Mouse (Mus musculus): ENCODE data around the gene Rassf8.

- no peak for TF ChIP-seq CTCF (IDR thresholded peaks at IDR 0.05; ENCODE audit: control insufficient read depth, insufficient read depth, insufficient replicate concordance, low read depth, low read length)
- TF ChIP-seq POLR2A (IDR thresholded peaks at IDR 0.05; ENCODE audit: control insufficient read depth, low read depth, low read length) = no peak
Observed at GRCm38 (mm10) chr6:145722596-145722995, 24.0 kb upstream of the Rassf8 start.

Measured in testis, adult 2 months (tissue).